Mouse (Mus musculus) forebrain, embryonic 12.5 days (tissue): ENCODE measurements around the gene Mgmt. TPM values are rescaled to one million over a fixed set of nuclear protein-coding genes. Genes with fewer than 3 reads are reported as not detected.

Source experiments
- ATAC-seq: fragments of 200-750 bp; cut with Nextera tagmentation; 2 replicates; pipeline ENCODE4 v1.8.0; 2017; ENCODE audit warnings: moderate TSS enrichment; ENCODE audit not compliant: low FRiP score
- H3K27ac ChIP-seq: fragments of 300-500 bp; sonication (generic); 2 replicates; pipeline ENCODE4 v1.5.1; 2016; ENCODE audit warnings: mild to moderate bottlenecking
- H3K27me3 ChIP-seq: fragments of 300-500 bp; sonication (generic); 2 replicates; pipeline ENCODE4 v1.6.1; 2016; ENCODE audit warnings: mild to moderate bottlenecking
- H3K36me3 ChIP-seq: fragments of 300-500 bp; sonication (generic); replicated peaks from 2 replicates; pipeline ENCODE4 v1.6.1; 2016; ENCODE audit warnings: mild to moderate bottlenecking
- H3K4me1 ChIP-seq: fragments of 300-500 bp; sonication (generic); 2 replicates; pipeline ENCODE4 v1.6.1; 2016
- H3K4me2 ChIP-seq: fragments of 300-500 bp; sonication (generic); 2 replicates; pipeline ENCODE4 v1.6.1; 2016; ENCODE audit warnings: mild to moderate bottlenecking, moderate library complexity
- H3K4me3 ChIP-seq: fragments of 300-500 bp; sonication (generic); replicated peaks from 2 replicates; pipeline ENCODE4 v1.5.1; 2016; ENCODE audit warnings: mild to moderate bottlenecking
- H3K9ac ChIP-seq: fragments of 300-500 bp; sonication (generic); 2 replicates; pipeline ENCODE4 v1.6.1; 2016; ENCODE audit warnings: mild to moderate bottlenecking
- H3K9me3 ChIP-seq: fragments of 300-500 bp; sonication (generic); 2 replicates; pipeline ENCODE4 v1.6.1; 2016
- WGBS: fragments of 180-500 bp; shearing (Covaris S2); methylation state at CpG from one replicate; pipeline ENCODE4 v1.1.7; 2016; 5-methylcytosine and 5-hydroxymethylcytosine counted together
- polyA plus RNA-seq: library from polyadenylated mRNA; unstranded; fragments of >200 nt; fragmentation: Nextera tagmentation; extraction: Ambion mirVana; gene quantifications from 2 replicates; pipeline ENCODE4 v1.2.1, GENCODE M21; 2016

Gene Mgmt
- polyA plus RNA-seq, 1 experiment from 2014 or later, result 2.2 TPM

DNA sequence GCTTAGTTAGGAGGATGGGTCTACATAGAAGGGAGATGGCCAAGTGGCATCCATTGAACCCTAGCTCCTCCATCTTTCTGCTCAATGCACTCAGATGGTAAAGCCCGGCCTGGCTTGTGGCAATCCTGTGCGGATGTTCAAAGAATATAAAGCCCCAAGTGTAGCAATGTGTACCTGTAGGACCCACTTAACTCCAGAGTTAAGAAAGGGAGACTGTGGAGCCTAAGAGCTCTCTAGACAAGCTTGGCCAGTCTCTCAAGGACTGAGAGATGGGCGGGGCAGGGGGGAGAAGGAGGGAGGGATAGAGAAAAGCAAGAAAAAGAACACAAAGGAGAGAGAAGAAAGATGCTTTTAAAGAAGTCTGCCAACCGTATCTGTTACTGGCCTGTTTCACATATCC, 27.9 kb upstream of the Mgmt start:
- Histone ChIP-seq H3K27ac (no peak overlapping the region), H3K27me3 (peaks cover 14% of the 10 kb centered on the region; the same call in 1 of the 2 replicates), H3K4me3 (no peak overlapping the region), H3K4me1 (peaks cover 19% of the 10 kb centered on the region), H3K9me3 (no peaks in the 10 kb centered on the region), H3K9ac (no peak overlapping the region), H3K4me2 (no peak overlapping the region), H3K36me3 (no peaks in the 10 kb centered on the region)
- WGBS, result 71% methylated on average over 4 of the region's 4 CpGs
- no peak for ATAC-seq

- Histone ChIP-seq H3K27ac (no peak overlapping the region), H3K4me3 (no peak overlapping the region), H3K36me3 (no peaks in the 10 kb centered on the region), H3K4me2 (peak overlapping the region; percentile 29; the same call in 1 of the 2 replicates), H3K27me3 (peaks cover 19% of the 10 kb centered on the region; the same call in 1 of the 2 replicates), H3K4me1 (peaks cover 10% of the 10 kb centered on the region), H3K9ac (no peak overlapping the region), H3K9me3 (no peaks in the 10 kb centered on the region)
- ATAC-seq, result no peak
- 63% methylated on average over 11 of the region's 11 CpGs for WGBS
These were observed 22.9 kb upstream of the Mgmt start for GRCm38 (mm10) chr7:136871535-136871934.

DNA sequence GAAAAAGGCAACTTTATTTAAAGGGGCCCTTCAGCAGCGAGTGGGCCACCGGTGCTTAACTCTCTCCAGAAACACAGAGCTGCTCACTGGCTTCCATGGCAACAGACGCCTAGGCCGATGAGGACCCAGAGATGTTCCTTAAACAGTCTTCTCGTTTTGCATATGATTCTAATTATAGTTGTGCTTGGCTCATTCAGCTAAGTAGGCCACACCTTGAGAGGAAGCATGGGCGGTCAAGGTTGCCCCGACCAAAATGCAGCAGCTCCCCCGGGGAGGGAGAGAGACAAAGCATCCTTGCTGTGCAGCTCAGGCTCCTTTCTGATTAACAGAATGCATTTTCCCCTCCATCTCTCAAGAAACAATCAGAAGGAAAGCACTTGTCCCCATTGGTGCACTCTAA, 22.4 kb upstream of the Mgmt start:
- ATAC-seq, result no peak
- Histone ChIP-seq H3K4me1 (peaks cover 10% of the 10 kb centered on the region), H3K27me3 (peaks cover 19% of the 10 kb centered on the region; the same call in 1 of the 2 replicates), H3K27ac (no peak overlapping the region), H3K4me3 (no peak overlapping the region), H3K9ac (no peak overlapping the region), H3K4me2 (peak overlapping the region; percentile 29; the same call in 1 of the 2 replicates), H3K36me3 (no peaks in the 10 kb centered on the region), H3K9me3 (no peaks in the 10 kb centered on the region)
- WGBS, result 4% methylated on average over 8 of the region's 8 CpGs

GRCm38 (mm10) chr7:136874396-136874795, 20.0 kb upstream of the Mgmt start:
- Histone ChIP-seq H3K27me3 (peaks cover 22% of the 10 kb centered on the region; the same call in 1 of the 2 replicates), H3K36me3 (no peaks in the 10 kb centered on the region), H3K9ac (no peak overlapping the region), H3K9me3 (no peaks in the 10 kb centered on the region), H3K4me2 (no peak overlapping the region), H3K4me3 (no peak overlapping the region), H3K27ac (no peak overlapping the region), H3K4me1 (peaks cover 10% of the 10 kb centered on the region)
- ATAC-seq, result no peak
- 65% methylated on average over 1 of the region's 1 CpGs for WGBS

GRCm38 (mm10) chr7:136880386-136880785, 14.0 kb upstream of the Mgmt start:
- no peak overlapping the region for H3K9ac ChIP-seq
- H3K4me1 ChIP-seq, result no peaks in the 10 kb centered on the region
- WGBS, result 87% methylated on average over 4 of the region's 4 CpGs
- H3K4me3 ChIP-seq, result no peak overlapping the region
- no peak overlapping the region for H3K27ac ChIP-seq
- no peaks in the 10 kb centered on the region for H3K9me3 ChIP-seq
- H3K27me3 ChIP-seq, result 0 out of 2 replicates have a peak, but pooled peaks cover 6% of the 10 kb centered on the region
- no peaks in the 10 kb centered on the region for H3K36me3 ChIP-seq
- no peak overlapping the region for H3K4me2 ChIP-seq
- ATAC-seq, result no peak

DNA sequence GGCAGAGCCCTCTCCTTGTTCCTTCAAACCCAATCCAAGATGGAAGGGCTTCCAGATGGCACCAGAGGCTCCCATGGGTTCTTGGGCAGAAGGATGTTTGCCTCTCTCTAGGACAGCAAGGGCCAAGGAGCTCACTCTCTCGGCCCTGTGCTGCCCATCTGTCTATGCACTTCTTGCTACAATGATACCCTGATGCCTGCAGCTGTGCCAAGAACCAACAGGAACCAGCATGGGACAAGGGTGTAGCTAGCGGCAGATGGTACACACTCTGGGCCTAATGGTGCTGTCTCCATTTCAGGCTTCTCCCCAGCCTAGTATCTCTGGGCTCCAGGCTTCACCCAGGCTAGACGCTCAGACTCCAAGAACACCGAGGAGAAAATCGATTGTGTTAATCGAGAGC, 6.3 kb upstream of the Mgmt start:
- WGBS, result 85% methylated on average over 6 of the region's 6 CpGs
- no peak overlapping the region for H3K4me3 ChIP-seq

GRCm38 (mm10) chr7:136895356-136895755, 942 bp downstream of the Mgmt start:
- Histone ChIP-seq H3K9me3 (no peaks in the 10 kb centered on the region), H3K27me3 (no peaks in the 10 kb centered on the region), H3K4me3 (no peak overlapping the region), H3K4me1 (peaks cover 7% of the 10 kb centered on the region), H3K4me2 (no peak overlapping the region), H3K9ac (no peak overlapping the region), H3K36me3 (no peaks in the 10 kb centered on the region), H3K27ac (no peak overlapping the region)
- WGBS, result 93% methylated on average over 1 of the region's 1 CpGs
- no peak for ATAC-seq

More for the DNA sequence above, 6.3 kb upstream of the Mgmt start:
- no peaks in the 10 kb centered on the region for H3K4me1 ChIP-seq
- no peak for ATAC-seq
- H3K4me2 ChIP-seq, result no peak overlapping the region
- H3K9ac ChIP-seq, result no peak overlapping the region
- no peak overlapping the region for H3K27ac ChIP-seq
- H3K36me3 ChIP-seq, result no peaks in the 10 kb centered on the region
- no peaks in the 10 kb centered on the region for H3K9me3 ChIP-seq
- no peaks in the 10 kb centered on the region for H3K27me3 ChIP-seq

GRCm38 (mm10) chr7:136895851-136896250, 1.4 kb downstream of the Mgmt start:
- H3K9ac ChIP-seq, result no peak overlapping the region
- no peaks in the 10 kb centered on the region for H3K9me3 ChIP-seq
- no peaks in the 10 kb centered on the region for H3K27me3 ChIP-seq
- H3K4me2 ChIP-seq, result no peak overlapping the region
- H3K4me3 ChIP-seq, result no peak overlapping the region
- H3K36me3 ChIP-seq, result no peaks in the 10 kb centered on the region
- H3K4me1 ChIP-seq, result peaks cover 7% of the 10 kb centered on the region
- WGBS, result 95% methylated on average over 7 of the region's 7 CpGs
- no peak overlapping the region for H3K27ac ChIP-seq
- ATAC-seq, result no peak

DNA sequence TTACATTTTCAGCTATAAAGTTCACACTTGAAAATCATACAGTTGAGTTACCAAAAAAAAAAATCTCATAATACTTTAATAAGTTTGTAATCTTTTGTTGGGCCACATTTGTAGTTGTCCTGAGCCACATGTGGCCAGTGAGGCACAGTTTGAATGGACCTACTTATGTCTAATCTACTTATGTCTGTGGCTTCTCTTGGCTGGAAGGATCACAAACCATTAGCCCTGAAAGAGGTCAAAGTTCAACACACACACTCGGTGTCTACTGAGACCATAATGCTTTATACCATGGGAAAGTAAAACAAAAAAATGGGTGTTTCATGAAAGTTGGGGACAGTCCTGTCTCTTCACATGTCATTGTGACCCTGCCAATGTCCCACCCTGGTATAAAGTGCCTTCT, 3.1 kb downstream of the Mgmt start:
- no peak overlapping the region for H3K4me2 ChIP-seq
- WGBS, result 27% methylated on average over 1 of the region's 1 CpGs
- H3K27me3 ChIP-seq, result no peaks in the 10 kb centered on the region
- no peak overlapping the region for H3K4me3 ChIP-seq
- no peaks in the 10 kb centered on the region for H3K9me3 ChIP-seq
- no peaks in the 10 kb centered on the region for H3K36me3 ChIP-seq
- H3K27ac ChIP-seq, result no peak overlapping the region
- H3K4me1 ChIP-seq, result peaks cover 7% of the 10 kb centered on the region
- no peak overlapping the region for H3K9ac ChIP-seq
- ATAC-seq, result no peak

DNA sequence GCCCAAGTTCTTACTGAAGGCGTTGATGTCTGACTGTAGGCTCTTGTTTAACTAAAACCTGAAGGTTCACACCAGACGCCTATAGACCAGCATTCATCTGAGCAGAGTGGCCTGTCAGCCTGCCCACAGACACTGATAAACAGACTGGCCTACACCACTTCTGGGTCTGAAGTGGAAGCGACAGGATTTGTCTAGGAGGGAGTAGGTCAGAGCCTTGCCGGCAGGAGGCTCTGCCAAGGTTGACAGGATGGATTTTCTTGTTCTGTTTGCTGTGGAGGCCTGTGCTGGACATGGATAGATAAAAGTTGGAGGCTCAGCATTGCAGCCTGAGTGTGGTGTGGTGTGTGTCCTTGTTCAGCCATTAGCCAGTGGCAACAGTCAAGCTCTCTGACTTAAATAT, 3.6 kb downstream of the Mgmt start:
- H3K27ac ChIP-seq, result no peak overlapping the region
- 84% methylated on average over 4 of the region's 4 CpGs for WGBS
- ATAC-seq, result no peak
- no peaks in the 10 kb centered on the region for H3K27me3 ChIP-seq
- H3K9ac ChIP-seq, result no peak overlapping the region
- no peaks in the 10 kb centered on the region for H3K9me3 ChIP-seq
- no peak overlapping the region for H3K4me2 ChIP-seq
- H3K4me1 ChIP-seq, result peaks cover 7% of the 10 kb centered on the region
- H3K4me3 ChIP-seq, result no peak overlapping the region
- H3K36me3 ChIP-seq, result no peaks in the 10 kb centered on the region

- Histone ChIP-seq H3K4me3 (no peak overlapping the region), H3K4me1 (no peaks in the 10 kb centered on the region), H3K27me3 (no peaks in the 10 kb centered on the region), H3K36me3 (no peaks in the 10 kb centered on the region), H3K27ac (no peak overlapping the region), H3K9me3 (no peaks in the 10 kb centered on the region), H3K9ac (no peak overlapping the region), H3K4me2 (no peak overlapping the region)
- 91% methylated on average over 11 of the region's 11 CpGs for WGBS
- no peak for ATAC-seq
These were observed 14.3 kb downstream of the Mgmt start for GRCm38 (mm10) chr7:136908616-136909144.

- 93% methylated on average over 4 of the region's 4 CpGs for WGBS
- ATAC-seq, result no peak
- Histone ChIP-seq H3K27me3 (no peaks in the 10 kb centered on the region), H3K4me2 (no peak overlapping the region), H3K4me1 (no peaks in the 10 kb centered on the region), H3K27ac (no peak overlapping the region), H3K9ac (no peak overlapping the region), H3K4me3 (no peak overlapping the region), H3K36me3 (no peaks in the 10 kb centered on the region), H3K9me3 (no peaks in the 10 kb centered on the region)
These were observed 18.5 kb downstream of the Mgmt start for GRCm38 (mm10) chr7:136912901-136913300.

GRCm38 (mm10) chr7:136916021-136916420, 21.6 kb downstream of the Mgmt start:
- WGBS, result 84% methylated on average over 3 of the region's 3 CpGs

More at GRCm38 (mm10) chr7:136916021-136916420, 21.6 kb downstream of the Mgmt start:
- Histone ChIP-seq H3K27ac (no peak overlapping the region), H3K36me3 (no peaks in the 10 kb centered on the region), H3K9ac (no peak overlapping the region), H3K9me3 (no peaks in the 10 kb centered on the region), H3K27me3 (no peaks in the 10 kb centered on the region), H3K4me2 (no peak overlapping the region), H3K4me1 (no peaks in the 10 kb centered on the region), H3K4me3 (no peak overlapping the region)
- ATAC-seq, result no peak
